Mouse (Mus musculus): Measurements from ENCODE around the gene Ltv1. TPM values are rescaled to one million over a fixed set of nuclear protein-coding genes. Genes with fewer than 3 reads are reported as not detected.

The Ltv1 gene
- total and polyA plus RNA-seq, 3 experiments: 29.0 to 68.8 (median 36.7) TPM

DNA sequence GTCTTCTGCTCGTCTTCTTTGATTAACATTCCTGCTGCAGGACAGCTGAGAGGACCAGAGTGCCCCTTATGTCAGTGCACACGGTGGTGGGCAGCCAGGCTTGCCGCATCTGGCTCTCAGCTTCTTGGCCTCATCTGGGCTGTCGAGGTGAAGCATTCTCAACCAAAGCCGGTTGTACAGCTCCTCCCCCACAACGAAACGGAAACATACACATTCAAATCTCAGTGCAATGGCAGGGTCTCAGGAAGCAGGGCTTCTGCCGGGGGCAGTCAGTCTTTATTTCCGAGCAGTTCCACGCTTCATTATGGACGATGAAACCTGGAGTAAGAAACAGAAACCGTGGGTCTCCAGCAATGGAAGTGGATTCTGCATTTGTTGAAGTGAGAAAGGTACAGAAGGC lies 21.0 kb upstream of the Ltv1 start:
- Histone ChIP-seq H3K4me3 (ENCODE audit: low read depth, low read length) (no peak overlapping the region), H3K4me1 (ENCODE audit: insufficient read depth, low read depth, low read length) (peaks cover 4% of the 10 kb centered on the region), H3K36me3 (replicated peaks) (no peaks in the 10 kb centered on the region), H3K27me3 (ENCODE audit: insufficient read depth, low read length) (peaks cover 8% of the 10 kb centered on the region), H3K9me3 (replicated peaks) (no peaks in the 10 kb centered on the region)
- no peak for DNase-seq (ENCODE audit: low spot score)
- TF ChIP-seq GATA1 (IDR thresholded peaks at IDR 0.05; ENCODE audit: borderline replicate concordance, low read length): no peak
- TF ChIP-seq POLR2AphosphoS5 (IDR thresholded peaks at IDR 0.05; ENCODE audit: insufficient replicate concordance, low read depth, low read length): no peak
- TF ChIP-seq CTCF (IDR thresholded peaks at IDR 0.05; ENCODE audit: low read depth, low read length): no peak
- TF ChIP-seq GATA2 (IDR thresholded peaks at IDR 0.05; ENCODE audit: borderline replicate concordance, low read depth, low read length): no peak
- TF ChIP-seq TAL1 (conservative IDR thresholded peaks at IDR 0.05; ENCODE audit: low read depth, low read length): no peak
- ATAC-seq (ENCODE audit: extremely low read depth, insufficient number of reproducible peaks, low FRiP score, poor library complexity, severe bottlenecking): no peak

DNA sequence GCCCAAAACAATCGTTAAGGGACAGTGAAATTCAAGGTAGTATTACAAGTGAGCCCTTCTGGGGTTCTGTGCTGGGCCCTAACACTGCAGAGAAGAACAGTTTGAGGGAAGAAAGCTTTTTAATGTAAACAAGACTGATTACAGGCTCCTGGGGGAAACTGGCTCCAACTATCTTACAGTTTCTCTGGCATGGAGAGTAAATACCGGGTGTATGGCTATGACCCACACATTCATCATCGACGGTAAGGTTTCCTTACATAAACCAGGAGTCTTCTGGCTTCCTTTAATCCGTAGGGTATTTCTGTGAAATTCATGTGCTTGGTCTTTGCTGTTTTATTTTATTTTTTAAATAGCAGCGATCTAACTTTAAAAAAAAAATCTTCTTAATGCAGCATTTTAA lies 19.9 kb upstream of the Ltv1 start:
- Histone ChIP-seq H3K9me3 (replicated peaks) (no peaks in the 10 kb centered on the region), H3K36me3 (replicated peaks) (no peaks in the 10 kb centered on the region), H3K4me3 (ENCODE audit: low read depth, low read length) (no peak overlapping the region), H3K4me1 (ENCODE audit: insufficient read depth, low read depth, low read length) (peaks cover 4% of the 10 kb centered on the region), H3K27me3 (ENCODE audit: insufficient read depth, low read length) (peaks cover 8% of the 10 kb centered on the region)
- TF ChIP-seq CTCF (IDR thresholded peaks at IDR 0.05; ENCODE audit: low read depth, low read length) (no peak), POLR2AphosphoS5 (IDR thresholded peaks at IDR 0.05; ENCODE audit: insufficient replicate concordance, low read depth, low read length) (no peak), TAL1 (conservative IDR thresholded peaks at IDR 0.05; ENCODE audit: low read depth, low read length) (no peak), GATA1 (IDR thresholded peaks at IDR 0.05; ENCODE audit: borderline replicate concordance, low read length) (no peak), GATA2 (IDR thresholded peaks at IDR 0.05; ENCODE audit: borderline replicate concordance, low read depth, low read length) (no peak)
- DNase-seq (ENCODE audit: low spot score) (no peak), ATAC-seq (ENCODE audit: extremely low read depth, insufficient number of reproducible peaks, low FRiP score, poor library complexity, severe bottlenecking) (no peak)

DNA sequence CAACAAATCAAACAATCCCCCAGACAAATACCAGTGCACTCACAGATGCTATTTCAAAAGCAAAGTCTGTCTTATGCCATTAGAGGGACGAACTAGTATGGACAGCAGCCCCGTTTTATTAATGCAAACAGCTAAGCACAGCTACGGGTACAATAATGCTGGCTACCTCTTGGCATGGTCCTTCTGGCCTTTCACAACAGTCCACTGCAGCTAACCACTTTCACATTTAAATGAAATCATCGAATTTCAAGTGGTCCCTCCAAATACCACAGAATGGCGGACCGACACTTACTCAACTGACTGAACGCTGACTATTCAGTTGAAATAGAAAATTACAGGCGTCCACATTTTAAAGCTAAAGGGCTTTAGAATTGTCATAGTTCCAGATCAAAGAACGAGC lies 19.4 kb upstream of the Ltv1 start:
- no peak for TF ChIP-seq TAL1 (conservative IDR thresholded peaks at IDR 0.05; ENCODE audit: low read depth, low read length)
- no peak for TF ChIP-seq GATA1 (IDR thresholded peaks at IDR 0.05; ENCODE audit: borderline replicate concordance, low read length)
- TF ChIP-seq CTCF (IDR thresholded peaks at IDR 0.05; ENCODE audit: low read depth, low read length): no peak
- no peak for TF ChIP-seq POLR2AphosphoS5 (IDR thresholded peaks at IDR 0.05; ENCODE audit: insufficient replicate concordance, low read depth, low read length)
- no peak for TF ChIP-seq GATA2 (IDR thresholded peaks at IDR 0.05; ENCODE audit: borderline replicate concordance, low read depth, low read length)
- H3K4me3 ChIP-seq (ENCODE audit: low read depth, low read length): no peak overlapping the region
- H3K36me3 ChIP-seq (replicated peaks): no peaks in the 10 kb centered on the region
- peaks cover 4% of the 10 kb centered on the region for H3K4me1 ChIP-seq (ENCODE audit: insufficient read depth, low read depth, low read length)
- H3K9me3 ChIP-seq (replicated peaks): no peaks in the 10 kb centered on the region
- peaks cover 5% of the 10 kb centered on the region for H3K27me3 ChIP-seq (ENCODE audit: insufficient read depth, low read length)
- DNase-seq (ENCODE audit: low spot score): no peak
- no peak for ATAC-seq (ENCODE audit: extremely low read depth, insufficient number of reproducible peaks, low FRiP score, poor library complexity, severe bottlenecking)

- Histone ChIP-seq H3K4me3 (ENCODE audit: low read depth, low read length) (no peak overlapping the region), H3K27me3 (ENCODE audit: insufficient read depth, low read length) (peaks cover 5% of the 10 kb centered on the region), H3K9me3 (replicated peaks) (no peaks in the 10 kb centered on the region), H3K4me1 (ENCODE audit: insufficient read depth, low read depth, low read length) (no peaks in the 10 kb centered on the region), H3K36me3 (replicated peaks) (no peaks in the 10 kb centered on the region)
- ATAC-seq (ENCODE audit: extremely low read depth, insufficient number of reproducible peaks, low FRiP score, poor library complexity, severe bottlenecking): no peak
- TF ChIP-seq GATA1 (IDR thresholded peaks at IDR 0.05; ENCODE audit: borderline replicate concordance, low read length) (no peak), CTCF (IDR thresholded peaks at IDR 0.05; ENCODE audit: low read depth, low read length) (no peak), GATA2 (IDR thresholded peaks at IDR 0.05; ENCODE audit: borderline replicate concordance, low read depth, low read length) (no peak), TAL1 (conservative IDR thresholded peaks at IDR 0.05; ENCODE audit: low read depth, low read length) (no peak), POLR2AphosphoS5 (IDR thresholded peaks at IDR 0.05; ENCODE audit: insufficient replicate concordance, low read depth, low read length) (no peak)
- no peak for DNase-seq (ENCODE audit: low spot score)
Measured at GRCm38 (mm10) chr10:13209930-13210637, 17.1 kb upstream of the Ltv1 start.

DNA sequence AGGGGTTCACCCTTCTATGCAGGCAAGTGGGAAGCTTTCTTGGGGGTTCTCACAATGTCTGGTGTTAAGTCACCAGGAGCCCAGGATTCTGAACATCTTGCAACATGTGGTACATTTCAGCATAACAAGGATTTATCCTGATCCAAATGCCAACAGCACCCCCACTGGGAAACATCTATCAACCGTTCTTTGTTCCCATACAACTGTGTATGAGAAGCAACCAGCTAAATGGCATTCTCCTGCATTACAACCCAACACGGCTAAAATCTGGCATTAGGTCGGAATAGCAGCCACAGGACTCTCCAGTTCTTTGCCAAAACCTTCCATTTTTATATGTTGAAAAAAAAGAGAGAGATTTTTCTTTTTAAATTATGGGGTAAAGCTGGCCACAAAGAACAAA lies 16.5 kb upstream of the Ltv1 start:
- TF ChIP-seq CTCF (IDR thresholded peaks at IDR 0.05; ENCODE audit: low read depth, low read length) (no peak), GATA1 (IDR thresholded peaks at IDR 0.05; ENCODE audit: borderline replicate concordance, low read length) (no peak), TAL1 (conservative IDR thresholded peaks at IDR 0.05; ENCODE audit: low read depth, low read length) (no peak), POLR2AphosphoS5 (IDR thresholded peaks at IDR 0.05; ENCODE audit: insufficient replicate concordance, low read depth, low read length) (no peak), GATA2 (IDR thresholded peaks at IDR 0.05; ENCODE audit: borderline replicate concordance, low read depth, low read length) (no peak)
- H3K4me1 ChIP-seq (ENCODE audit: insufficient read depth, low read depth, low read length): no peaks in the 10 kb centered on the region
- ATAC-seq (ENCODE audit: extremely low read depth, insufficient number of reproducible peaks, low FRiP score, poor library complexity, severe bottlenecking): no peak
- H3K9me3 ChIP-seq (replicated peaks): no peaks in the 10 kb centered on the region
- no peak overlapping the region for H3K4me3 ChIP-seq (ENCODE audit: low read depth, low read length)
- peaks cover 5% of the 10 kb centered on the region for H3K27me3 ChIP-seq (ENCODE audit: insufficient read depth, low read length)
- DNase-seq (ENCODE audit: low spot score): no peak
- no peaks in the 10 kb centered on the region for H3K36me3 ChIP-seq (replicated peaks)

GRCm38 (mm10) chr10:13209061-13209460 lies 16.1 kb upstream of the Ltv1 start:
- DNase-seq (ENCODE audit: low spot score) (no peak), ATAC-seq (ENCODE audit: extremely low read depth, insufficient number of reproducible peaks, low FRiP score, poor library complexity, severe bottlenecking) (no peak)
- no peaks in the 10 kb centered on the region for H3K4me1 ChIP-seq (ENCODE audit: insufficient read depth, low read depth, low read length)
- H3K9me3 ChIP-seq (replicated peaks): no peaks in the 10 kb centered on the region
- peaks cover 5% of the 10 kb centered on the region for H3K27me3 ChIP-seq (ENCODE audit: insufficient read depth, low read length)
- no peak overlapping the region for H3K4me3 ChIP-seq (ENCODE audit: low read depth, low read length)
- TF ChIP-seq GATA1 (IDR thresholded peaks at IDR 0.05; ENCODE audit: borderline replicate concordance, low read length): no peak
- no peak for TF ChIP-seq TAL1 (conservative IDR thresholded peaks at IDR 0.05; ENCODE audit: low read depth, low read length)
- TF ChIP-seq POLR2AphosphoS5 (IDR thresholded peaks at IDR 0.05; ENCODE audit: insufficient replicate concordance, low read depth, low read length): no peak
- TF ChIP-seq CTCF (IDR thresholded peaks at IDR 0.05; ENCODE audit: low read depth, low read length): no peak
- no peak for TF ChIP-seq GATA2 (IDR thresholded peaks at IDR 0.05; ENCODE audit: borderline replicate concordance, low read depth, low read length)
- no peaks in the 10 kb centered on the region for H3K36me3 ChIP-seq (replicated peaks)

All from G1E (cell line).